Mouse (Mus musculus) stomach, adult 2 months (tissue): ENCODE data around the gene Xpnpep1. TPM values are rescaled to one million over a fixed set of nuclear protein-coding genes. Genes with fewer than 3 reads are reported as not detected.

Experiments used
- polyA plus RNA-seq: library from polyadenylated mRNA; depleted of rRNA; stranded (reverse); fragments of >200 nt; gene quantifications from 2 replicates; pipeline ENCODE4 v1.2.3, GENCODE M21; 2012; rRNA removed

Gene Xpnpep1
- 35.9 and 43.4 TPM in 2 replicates for polyA plus RNA-seq

DNA sequence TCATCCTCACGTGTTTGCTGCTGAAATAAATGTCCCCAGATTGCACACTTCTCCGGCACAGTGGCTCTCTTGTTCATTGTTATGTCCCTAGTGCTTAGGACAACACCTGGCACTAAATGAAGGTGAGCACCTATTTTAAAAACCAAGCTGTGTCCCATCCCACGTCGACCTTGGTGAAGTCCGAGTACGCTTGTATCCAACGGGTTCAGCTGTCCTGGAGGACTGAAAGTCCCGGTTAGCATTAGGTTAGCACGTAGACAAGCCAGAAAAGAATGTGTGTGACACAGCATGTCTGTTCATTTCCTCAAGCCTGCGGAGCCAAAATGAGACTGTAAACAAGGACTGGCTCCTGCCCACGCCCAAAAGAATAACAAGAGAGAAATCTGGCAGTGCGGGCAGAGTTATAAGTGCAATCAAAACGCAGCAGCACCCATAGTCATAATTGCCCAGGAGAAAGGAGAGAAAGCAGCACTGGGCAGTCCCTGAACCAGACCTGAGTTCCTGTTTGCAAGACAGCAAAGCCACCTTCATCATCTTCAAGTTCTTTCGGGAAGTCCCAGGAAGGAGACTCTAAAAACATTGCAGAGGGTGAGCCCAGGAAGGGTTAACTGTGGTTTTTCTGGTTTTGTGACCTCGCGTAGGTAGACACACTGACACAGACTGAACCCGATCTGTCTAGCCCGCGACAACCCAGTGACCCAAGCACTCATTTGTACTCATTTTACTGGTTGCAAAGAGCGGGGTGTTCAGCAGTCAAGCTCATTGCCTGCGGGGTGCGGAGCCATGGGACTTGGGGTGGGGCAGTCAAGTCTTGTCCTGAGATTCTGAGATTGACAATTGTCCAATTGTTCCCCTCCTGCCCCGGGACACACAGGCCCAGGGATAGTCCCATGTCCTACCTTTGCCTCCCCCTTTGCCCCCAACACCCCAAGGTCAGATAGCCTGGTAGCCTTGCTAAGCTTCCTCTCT, at the start of gene Xpnpep1:
Gene Xpnpep1 (minus strand): TSS at position 51 of the 969 bp plus-strand sequence.

Other genes with a start within 250 kb of the Xpnpep1 start
- 6.9 and 10.6 TPM in 2 replicates for gene Add3, start 100.2 kb upstream of the Xpnpep1 start, polyA plus RNA-seq